Mouse (Mus musculus) hindbrain, embryonic 13.5 days (tissue): Measurements from ENCODE around the gene Mest. TPM values are rescaled to one million over a fixed set of nuclear protein-coding genes. Genes with fewer than 3 reads are reported as not detected.

Source experiments
- ATAC-seq: fragments of 200-750 bp; cut with Nextera tagmentation; 2 replicates; pipeline ENCODE4 v1.8.0; 2017; ENCODE audit warnings: moderate TSS enrichment; ENCODE audit not compliant: low FRiP score
- H3K27ac ChIP-seq: fragments of 300-500 bp; sonication (generic); 2 replicates; pipeline ENCODE4 v1.5.1; 2015; ENCODE audit warnings: inconsistent platforms, mild to moderate bottlenecking, moderate library complexity
- H3K27me3 ChIP-seq: fragments of 300-500 bp; sonication (generic); 2 replicates; pipeline ENCODE4 v1.6.1; 2015; ENCODE audit warnings: mild to moderate bottlenecking, inconsistent platforms
- H3K36me3 ChIP-seq: fragments of 300-500 bp; sonication (generic); 2 replicates; pipeline ENCODE4 v1.6.1; 2015; ENCODE audit warnings: mild to moderate bottlenecking, inconsistent platforms
- H3K4me1 ChIP-seq: fragments of 300-500 bp; sonication (generic); replicated peaks from 2 replicates; pipeline ENCODE4 v1.6.1; 2015; ENCODE audit warnings: inconsistent platforms
- H3K4me2 ChIP-seq: fragments of 300-500 bp; sonication (generic); 2 replicates; pipeline ENCODE4 v1.6.1; 2015; ENCODE audit warnings: inconsistent platforms, mild to moderate bottlenecking, moderate library complexity
- H3K4me3 ChIP-seq: fragments of 300-500 bp; sonication (generic); 2 replicates; pipeline ENCODE4 v1.5.1; 2015; ENCODE audit warnings: mild to moderate bottlenecking, inconsistent platforms
- H3K9ac ChIP-seq: fragments of 300-500 bp; sonication (generic); 2 replicates; pipeline ENCODE4 v1.6.1; 2015; ENCODE audit warnings: mild to moderate bottlenecking, inconsistent platforms
- H3K9me3 ChIP-seq: fragments of 300-500 bp; sonication (generic); 2 replicates; pipeline ENCODE4 v1.6.1; 2016; ENCODE audit warnings: inconsistent platforms
- whole genome bisulfite sequencing: fragments of 180-500 bp; shearing (Covaris S2); methylation state at CpG from one replicate; pipeline ENCODE4 v1.1.7; 2015; 5-methylcytosine and 5-hydroxymethylcytosine counted together
- polyA plus RNA-seq: library from polyadenylated mRNA; unstranded; fragments of >200 nt; fragmentation: Nextera tagmentation; extraction: Ambion mirVana; gene quantifications from 2 replicates; pipeline ENCODE4 v1.2.1, GENCODE M21; 2015

Mest gene
- 367 and 379 TPM in 2 replicates for polyA plus RNA-seq

- 0 out of 2 replicates have a peak within 1 kb of the TSS, but pooled peaks have one; percentile 35 for H3K9ac ChIP-seq
- WGBS: 75% methylated on average over 7 of the region's 7 CpGs
- peak within 1 kb of the TSS; percentile 83 for H3K27ac ChIP-seq
- no peaks in the 10 kb centered on the region for H3K9me3 ChIP-seq
- H3K27me3 ChIP-seq: no peaks in the 10 kb centered on the region
- no peak within 1 kb of the TSS for H3K4me3 ChIP-seq
- no peak for ATAC-seq
- no peak within 1 kb of the TSS for H3K4me2 ChIP-seq
- H3K4me1 ChIP-seq: peaks cover 20% of the 10 kb centered on the region
- no peaks in the 10 kb centered on the region for H3K36me3 ChIP-seq
Measured at GRCm38 (mm10) chr6:30723331-30723730, at the start of gene Mest. Gene Mest, plus strand, starts transcription at chr6:30723547.

- Histone ChIP-seq H3K27ac (peak overlapping the region; percentile 95), H3K4me1 (peaks cover 53% of the 10 kb centered on the region), H3K9me3 (no peaks in the 10 kb centered on the region), H3K27me3 (no peaks in the 10 kb centered on the region), H3K4me2 (peak overlapping the region; percentile 37), H3K36me3 (no peaks in the 10 kb centered on the region), H3K4me3 (no peak overlapping the region), H3K9ac (peak overlapping the region; percentile 56; the same call in 1 of the 2 replicates)
- ATAC-seq: peak; percentile 71
- WGBS: 27% methylated on average over 14 of the region's 14 CpGs
Measured at GRCm38 (mm10) chr6:30673764-30674561, 49.4 kb upstream of the Mest start.

- Histone ChIP-seq H3K36me3 (no peaks in the 10 kb centered on the region), H3K4me1 (peaks cover 60% of the 10 kb centered on the region)
Measured at GRCm38 (mm10) chr6:30674714-30675280, 48.5 kb upstream of the Mest start.

GRCm38 (mm10) chr6:30675281-30675771, 48.0 kb upstream of the Mest start:
- peak overlapping the region; percentile 95 for H3K27ac ChIP-seq
- no peaks in the 10 kb centered on the region for H3K27me3 ChIP-seq
- WGBS: 7% methylated on average over 11 of the region's 11 CpGs
- peak; percentile 61 for ATAC-seq
- H3K9ac ChIP-seq: peak overlapping the region; percentile 70
- peaks cover 60% of the 10 kb centered on the region for H3K4me1 ChIP-seq
- no peaks in the 10 kb centered on the region for H3K36me3 ChIP-seq
- H3K9me3 ChIP-seq: no peaks in the 10 kb centered on the region
- no peak overlapping the region for H3K4me3 ChIP-seq
- peak overlapping the region; percentile 37 for H3K4me2 ChIP-seq

More at GRCm38 (mm10) chr6:30674714-30675280, 48.5 kb upstream of the Mest start:
- Histone ChIP-seq H3K4me2 (peak overlapping the region; percentile 37), H3K27me3 (no peaks in the 10 kb centered on the region), H3K27ac (peak overlapping the region; percentile 95), H3K9ac (no peak overlapping the region), H3K4me3 (no peak overlapping the region), H3K9me3 (no peaks in the 10 kb centered on the region)
- ATAC-seq: peak; percentile 67
- WGBS: 32% methylated on average over 9 of the region's 9 CpGs

- 83% methylated on average over 6 of the region's 6 CpGs for WGBS
- no peak for ATAC-seq
- no peak overlapping the region for H3K9ac ChIP-seq
- no peaks in the 10 kb centered on the region for H3K36me3 ChIP-seq
- H3K4me2 ChIP-seq: no peak overlapping the region
- no peaks in the 10 kb centered on the region for H3K9me3 ChIP-seq
- H3K4me1 ChIP-seq: peaks cover 57% of the 10 kb centered on the region
- H3K27me3 ChIP-seq: no peaks in the 10 kb centered on the region
- no peak overlapping the region for H3K4me3 ChIP-seq
- no peak overlapping the region for H3K27ac ChIP-seq
Measured at GRCm38 (mm10) chr6:30676506-30676905, 46.8 kb upstream of the Mest start.

- H3K27ac ChIP-seq: peak overlapping the region; percentile 31; the same call in 1 of the 2 replicates
- no peak for ATAC-seq
- no peak overlapping the region for H3K4me2 ChIP-seq
- H3K4me1 ChIP-seq: peaks cover 61% of the 10 kb centered on the region
- H3K9ac ChIP-seq: no peak overlapping the region
- no peaks in the 10 kb centered on the region for H3K9me3 ChIP-seq
- no peaks in the 10 kb centered on the region for H3K36me3 ChIP-seq
- H3K27me3 ChIP-seq: no peaks in the 10 kb centered on the region
- 80% methylated on average over 9 of the region's 9 CpGs for WGBS
- H3K4me3 ChIP-seq: no peak overlapping the region
Measured at GRCm38 (mm10) chr6:30677591-30677990, 45.8 kb upstream of the Mest start.

GRCm38 (mm10) chr6:30678482-30678881, 44.9 kb upstream of the Mest start:
- peak overlapping the region; percentile 81 for H3K27ac ChIP-seq
- H3K9ac ChIP-seq: 0 out of 2 replicates have a peak overlapping the region, but pooled peaks have one; percentile 29
- peaks cover 61% of the 10 kb centered on the region for H3K4me1 ChIP-seq
- no peaks in the 10 kb centered on the region for H3K27me3 ChIP-seq
- 31% methylated on average over 6 of the region's 6 CpGs for WGBS
- no peak overlapping the region for H3K4me3 ChIP-seq
- H3K4me2 ChIP-seq: no peak overlapping the region
- ATAC-seq: peak; percentile 64
- no peaks in the 10 kb centered on the region for H3K9me3 ChIP-seq
- no peaks in the 10 kb centered on the region for H3K36me3 ChIP-seq

GRCm38 (mm10) chr6:30679567-30679966, 43.8 kb upstream of the Mest start:
- Histone ChIP-seq H3K36me3 (no peaks in the 10 kb centered on the region), H3K4me3 (no peak overlapping the region), H3K9ac (peak overlapping the region; percentile 19; the same call in 1 of the 2 replicates), H3K27ac (0 out of 2 replicates have a peak overlapping the region, but pooled peaks have one; percentile 23), H3K4me1 (peaks cover 50% of the 10 kb centered on the region), H3K9me3 (no peaks in the 10 kb centered on the region), H3K4me2 (no peak overlapping the region), H3K27me3 (no peaks in the 10 kb centered on the region)
- WGBS: 46% methylated on average over 5 of the region's 5 CpGs
- ATAC-seq: no peak

GRCm38 (mm10) chr6:30680442-30680841, 42.9 kb upstream of the Mest start:
- no peak overlapping the region for H3K9ac ChIP-seq
- no peak overlapping the region for H3K4me2 ChIP-seq
- no peak overlapping the region for H3K4me3 ChIP-seq
- 80% methylated on average over 7 of the region's 7 CpGs for WGBS
- peaks cover 41% of the 10 kb centered on the region for H3K4me1 ChIP-seq
- H3K36me3 ChIP-seq: no peaks in the 10 kb centered on the region
- H3K27me3 ChIP-seq: no peaks in the 10 kb centered on the region
- ATAC-seq: no peak
- H3K27ac ChIP-seq: no peak overlapping the region
- no peaks in the 10 kb centered on the region for H3K9me3 ChIP-seq

GRCm38 (mm10) chr6:30681935-30682900, 41.1 kb upstream of the Mest start:
- Histone ChIP-seq H3K4me3 (no peak overlapping the region), H3K4me1 (peaks cover 33% of the 10 kb centered on the region), H3K9me3 (no peaks in the 10 kb centered on the region), H3K9ac (peak overlapping the region; percentile 53; the same call in 1 of the 2 replicates), H3K4me2 (no peak overlapping the region), H3K36me3 (no peaks in the 10 kb centered on the region), H3K27ac (peak overlapping the region; percentile 69; the same call in 1 of the 2 replicates), H3K27me3 (no peaks in the 10 kb centered on the region)
- WGBS: 53% methylated on average over 13 of the region's 13 CpGs
- no peak for ATAC-seq

- Histone ChIP-seq H3K27me3 (no peaks in the 10 kb centered on the region), H3K36me3 (no peaks in the 10 kb centered on the region), H3K4me2 (no peak overlapping the region), H3K27ac (no peak overlapping the region), H3K9me3 (no peaks in the 10 kb centered on the region), H3K9ac (no peak overlapping the region), H3K4me1 (peaks cover 17% of the 10 kb centered on the region), H3K4me3 (no peak overlapping the region)
- no peak for ATAC-seq
- WGBS: 88% methylated on average over 1 of the region's 1 CpGs
Measured at GRCm38 (mm10) chr6:30684570-30684969, 38.8 kb upstream of the Mest start.
